Mouse (Mus musculus) CH12.LX (cell line): ENCODE results near the gene Slc25a48.

Experiments used
- CTCF ChIP-seq, 2 experiments: IDR thresholded peaks in 1 of 2; conservative IDR thresholded peaks in 1 of 2; 2 replicates each; pipeline ENCODE4 v1.5.1; 2011 to 2012; ENCODE audit warnings: low read depth in 2 of 2, low read length in 2 of 2, improper control_type of control experiment in 1 of 2, inconsistent platforms in 1 of 2, mild to moderate bottlenecking in 1 of 2, moderate library complexity in 1 of 2
- ETS1 ChIP-seq: conservative IDR thresholded peaks from 2 replicates; pipeline ENCODE4 v1.6.1; 2012; ENCODE audit warnings: low read depth, mild to moderate bottlenecking, inconsistent platforms, low read length, improper control_type of control experiment, moderate library complexity
- KAT2A ChIP-seq: IDR thresholded peaks from 2 replicates; pipeline ENCODE4 v1.6.1; 2012; ENCODE audit warnings: low read length, improper control_type of control experiment, inconsistent platforms; ENCODE audit not compliant: insufficient replicate concordance
- ZMIZ1 ChIP-seq: IDR thresholded peaks from 2 replicates; pipeline ENCODE4 v1.6.1; 2012; ENCODE audit warnings: low read depth, mild to moderate bottlenecking, inconsistent platforms, low read length, improper control_type of control experiment

GRCm38 (mm10) chr13:56463261-56463660 lies 25.1 kb downstream of the Slc25a48 start:
- no peak for TF ChIP-seq ETS1
- TF ChIP-seq CTCF (conservative IDR thresholded peaks at IDR 0.05 in 1 of 2, IDR thresholded peaks at IDR 0.05 in 1 of 2; ENCODE audit: low read depth in 2 of 2, low read length in 2 of 2) = no peak
- no peak for TF ChIP-seq ZMIZ1
- no peak for TF ChIP-seq KAT2A
